Mouse (Mus musculus) intestine, embryonic 16.5 days (tissue): ENCODE results near the gene Hyal6. TPM values are rescaled to one million over a fixed set of nuclear protein-coding genes. Genes with fewer than 3 reads are reported as not detected.

Source experiments
- ATAC-seq: fragments of 200-750 bp; cut with Nextera tagmentation; 2 replicates; pipeline ENCODE4 v1.8.0; 2017; ENCODE audit warnings: moderate TSS enrichment, moderate library complexity
- H3K27ac ChIP-seq: fragments of 300-500 bp; sonication (generic); 2 replicates; pipeline ENCODE4 v1.5.1; 2014; ENCODE audit warnings: mild to moderate bottlenecking, low read length
- H3K27me3 ChIP-seq: fragments of 300-500 bp; sonication (generic); replicated peaks from 2 replicates; pipeline ENCODE4 v1.6.1; 2014; ENCODE audit warnings: low read length, control low read depth, mixed read lengths; ENCODE audit not compliant: control insufficient read depth, insufficient read depth
- H3K36me3 ChIP-seq: fragments of 300-500 bp; sonication (generic); 2 replicates; pipeline ENCODE4 v1.6.1; 2014; ENCODE audit warnings: low read length, control low read depth; ENCODE audit not compliant: control insufficient read depth, insufficient read depth
- H3K4me1 ChIP-seq: fragments of 300-500 bp; sonication (generic); 2 replicates; pipeline ENCODE4 v1.6.1; 2014; ENCODE audit warnings: low read length, control low read depth, mixed read lengths; ENCODE audit not compliant: control insufficient read depth, insufficient read depth
- H3K4me2 ChIP-seq: fragments of 300-500 bp; sonication (generic); 2 replicates; pipeline ENCODE4 v1.6.1; 2014; ENCODE audit warnings: low read depth, low read length, control low read depth
- H3K4me3 ChIP-seq: fragments of 300-500 bp; sonication (generic); 2 replicates; pipeline ENCODE4 v1.5.1; 2014; ENCODE audit warnings: mild to moderate bottlenecking, low read length
- H3K9ac ChIP-seq: fragments of 300-500 bp; sonication (generic); 2 replicates; pipeline ENCODE4 v1.6.1; 2014; ENCODE audit warnings: low read depth, low read length
- H3K9me3 ChIP-seq: fragments of 300-500 bp; sonication (generic); 2 replicates; pipeline ENCODE4 v1.6.1; 2016; ENCODE audit warnings: low read length, control low read depth; ENCODE audit not compliant: control insufficient read depth
- WGBS: fragments of 180-500 bp; shearing (Covaris S2); extraction: QIAGEN DNeasy Blood & Tissue Kit; methylation state at CpG from one replicate; pipeline ENCODE4 v1.1.7; 2014; 5-methylcytosine and 5-hydroxymethylcytosine counted together
- polyA plus RNA-seq: library from polyadenylated mRNA; unstranded; fragments of >200 nt; fragmentation: Nextera tagmentation; extraction: Ambion mirVana; gene quantifications from 2 replicates; pipeline ENCODE4 v1.2.1, GENCODE M21; 2015

The Hyal6 gene
- not detected in 2 replicates for polyA plus RNA-seq

- ATAC-seq, result no peak
- no peaks in the 10 kb centered on the region for H3K4me1 ChIP-seq
- WGBS, result 86% methylated on average over 3 of the region's 3 CpGs
- no peak within 1 kb of the TSS for H3K9ac ChIP-seq
- H3K36me3 ChIP-seq, result no peaks in the 10 kb centered on the region
- no peaks in the 10 kb centered on the region for H3K27me3 ChIP-seq
- no peak within 1 kb of the TSS for H3K4me3 ChIP-seq
- no peak within 1 kb of the TSS for H3K27ac ChIP-seq
- no peak within 1 kb of the TSS for H3K4me2 ChIP-seq
- H3K9me3 ChIP-seq, result no peaks in the 10 kb centered on the region
Measured at GRCm38 (mm10) chr6:24732945-24733344, at the start of gene Hyal6. TSS of gene Hyal6 (plus strand) at chr6:24733245.

- Histone ChIP-seq H3K27me3 (no peaks in the 10 kb centered on the region), H3K27ac (no peak overlapping the region), H3K9me3 (no peaks in the 10 kb centered on the region), H3K9ac (no peak overlapping the region), H3K4me3 (no peak overlapping the region), H3K36me3 (no peaks in the 10 kb centered on the region), H3K4me1 (no peaks in the 10 kb centered on the region), H3K4me2 (no peak overlapping the region)
- no peak for ATAC-seq
- 55% methylated on average over 1 of the region's 1 CpGs for WGBS
Measured at GRCm38 (mm10) chr6:24687871-24688270, 45.2 kb upstream of the Hyal6 start.

GRCm38 (mm10) chr6:24694455-24695410 lies 38.3 kb upstream of the Hyal6 start:
- no peaks in the 10 kb centered on the region for H3K9me3 ChIP-seq
- no peaks in the 10 kb centered on the region for H3K36me3 ChIP-seq
- H3K27me3 ChIP-seq, result no peaks in the 10 kb centered on the region
- no peak overlapping the region for H3K9ac ChIP-seq
- peak overlapping the region; percentile 61; the same call in 1 of the 2 replicates for H3K27ac ChIP-seq
- no peak overlapping the region for H3K4me3 ChIP-seq
- H3K4me2 ChIP-seq, result no peak overlapping the region
- ATAC-seq, result peak; percentile 94
- H3K4me1 ChIP-seq, result no peaks in the 10 kb centered on the region
- WGBS, result 63% methylated on average over 11 of the region's 11 CpGs

- H3K4me3 ChIP-seq, result no peak overlapping the region
- H3K27me3 ChIP-seq, result no peaks in the 10 kb centered on the region
- H3K27ac ChIP-seq, result no peak overlapping the region
- WGBS, result 77% methylated on average over 4 of the region's 4 CpGs
- H3K4me2 ChIP-seq, result no peak overlapping the region
- H3K9ac ChIP-seq, result no peak overlapping the region
- H3K36me3 ChIP-seq, result no peaks in the 10 kb centered on the region
- no peak for ATAC-seq
- H3K9me3 ChIP-seq, result no peaks in the 10 kb centered on the region
- no peaks in the 10 kb centered on the region for H3K4me1 ChIP-seq
Measured at GRCm38 (mm10) chr6:24696117-24696516, 36.9 kb upstream of the Hyal6 start.

- H3K4me3 ChIP-seq, result no peak overlapping the region
- 89% methylated on average over 5 of the region's 5 CpGs for WGBS
- ATAC-seq, result no peak
Measured at GRCm38 (mm10) chr6:24697216-24697615, 35.8 kb upstream of the Hyal6 start.

GRCm38 (mm10) chr6:24707090-24707489 lies 26.0 kb upstream of the Hyal6 start:
- no peaks in the 10 kb centered on the region for H3K27me3 ChIP-seq
- H3K4me3 ChIP-seq, result no peak overlapping the region
- no peak overlapping the region for H3K4me2 ChIP-seq
- H3K36me3 ChIP-seq, result no peaks in the 10 kb centered on the region
- H3K4me1 ChIP-seq, result no peaks in the 10 kb centered on the region
- no peak overlapping the region for H3K9ac ChIP-seq
- 58% methylated on average over 5 of the region's 5 CpGs for WGBS
- H3K9me3 ChIP-seq, result no peaks in the 10 kb centered on the region
- H3K27ac ChIP-seq, result peak overlapping the region; percentile 55
- ATAC-seq, result peak; percentile 96

More at GRCm38 (mm10) chr6:24697216-24697615, 35.8 kb upstream of the Hyal6 start:
- no peaks in the 10 kb centered on the region for H3K4me1 ChIP-seq
- no peaks in the 10 kb centered on the region for H3K27me3 ChIP-seq
- H3K9me3 ChIP-seq, result no peaks in the 10 kb centered on the region
- no peak overlapping the region for H3K9ac ChIP-seq
- no peaks in the 10 kb centered on the region for H3K36me3 ChIP-seq
- H3K27ac ChIP-seq, result no peak overlapping the region
- H3K4me2 ChIP-seq, result no peak overlapping the region

GRCm38 (mm10) chr6:24707499-24707898 lies 25.5 kb upstream of the Hyal6 start:
- H3K9ac ChIP-seq, result no peak overlapping the region
- no peaks in the 10 kb centered on the region for H3K36me3 ChIP-seq
- 61% methylated on average over 2 of the region's 2 CpGs for WGBS
- H3K4me3 ChIP-seq, result no peak overlapping the region
- peak overlapping the region; percentile 38; the same call in 1 of the 2 replicates for H3K27ac ChIP-seq
- H3K9me3 ChIP-seq, result no peaks in the 10 kb centered on the region
- no peaks in the 10 kb centered on the region for H3K4me1 ChIP-seq
- peak; percentile 72 for ATAC-seq
- H3K27me3 ChIP-seq, result no peaks in the 10 kb centered on the region
- H3K4me2 ChIP-seq, result no peak overlapping the region

GRCm38 (mm10) chr6:24721317-24722099 lies 11.5 kb upstream of the Hyal6 start:
- H3K27me3 ChIP-seq, result no peaks in the 10 kb centered on the region
- H3K4me2 ChIP-seq, result no peak overlapping the region
- WGBS, result 24% methylated on average over 13 of the region's 13 CpGs
- H3K27ac ChIP-seq, result no peak overlapping the region
- no peaks in the 10 kb centered on the region for H3K36me3 ChIP-seq
- no peaks in the 10 kb centered on the region for H3K9me3 ChIP-seq
- no peak overlapping the region for H3K9ac ChIP-seq
- no peak overlapping the region for H3K4me3 ChIP-seq
- no peak for ATAC-seq
- no peaks in the 10 kb centered on the region for H3K4me1 ChIP-seq

- H3K4me1 ChIP-seq, result no peaks in the 10 kb centered on the region
- H3K9ac ChIP-seq, result no peak overlapping the region
- no peak for ATAC-seq
- H3K27me3 ChIP-seq, result no peaks in the 10 kb centered on the region
- H3K36me3 ChIP-seq, result no peaks in the 10 kb centered on the region
- WGBS, result 100% methylated on average over 1 of the region's 1 CpGs
- H3K4me2 ChIP-seq, result no peak overlapping the region
- H3K9me3 ChIP-seq, result no peaks in the 10 kb centered on the region
- no peak overlapping the region for H3K4me3 ChIP-seq
- H3K27ac ChIP-seq, result no peak overlapping the region
Measured at GRCm38 (mm10) chr6:24728130-24728529, 4.9 kb upstream of the Hyal6 start.
